Mouse (Mus musculus) megakaryocyte, embryonic 14.5 days (primary cell): ENCODE results near the gene Scgb1b17.
"Not testable (repeated sequence)": the region's sequence is repeated elsewhere in the genome, so short reads cannot be mapped to it uniquely, and the experiment has no call there.

Experiments
- FLI1 ChIP-seq: IDR thresholded peaks from 2 replicates; pipeline ENCODE4 v1.6.1; 2012; ENCODE audit warnings: low read length, inconsistent platforms, mixed read lengths
- GATA1 ChIP-seq: IDR thresholded peaks from 3 replicates; pipeline ENCODE4 v1.6.1; 2012; ENCODE audit warnings: mixed read lengths, low read length, inconsistent platforms, borderline replicate concordance

- not testable (repeated sequence) for TF ChIP-seq GATA1, FLI1
Observed at GRCm38 (mm10) chr7:33063149-33063548, at the start of gene Scgb1b17.
